Mouse (Mus musculus) layer of hippocampus, adult 2 months (tissue): Measurements from ENCODE around the gene Prmt3. TPM values are rescaled to one million over a fixed set of nuclear protein-coding genes. Genes with fewer than 3 reads are reported as not detected.

Experiments used
- DNase-seq, 2 experiments: peaks; one replicate each; pipeline ENCODE4 v3.0.0; 2022; ENCODE audit warnings: low spot score in 2 of 2
- H3K27ac ChIP-seq: fragments of 200-600 bp; 2 replicates; pipeline ENCODE4 v1.8.1; 2022
- H3K4me3 ChIP-seq: fragments of 200-600 bp; 2 replicates; pipeline ENCODE4 v1.8.1; 2022; ENCODE audit warnings: mild to moderate bottlenecking
- CTCF ChIP-seq: fragments of 200-600 bp; conservative IDR thresholded peaks from 2 replicates; pipeline ENCODE4 v1.8.1; 2022; ENCODE audit warnings: antibody characterized with exemption, mild to moderate bottlenecking, moderate library complexity
- total RNA-seq, 2 experiments: library from RNA; stranded (reverse); gene quantifications; 2 replicates each; pipeline ENCODE4 v1.2.3; 2021

The Prmt3 gene
- total RNA-seq, 2 experiments from 2014 or later: 33.5 to 35.0 TPM

DNA sequence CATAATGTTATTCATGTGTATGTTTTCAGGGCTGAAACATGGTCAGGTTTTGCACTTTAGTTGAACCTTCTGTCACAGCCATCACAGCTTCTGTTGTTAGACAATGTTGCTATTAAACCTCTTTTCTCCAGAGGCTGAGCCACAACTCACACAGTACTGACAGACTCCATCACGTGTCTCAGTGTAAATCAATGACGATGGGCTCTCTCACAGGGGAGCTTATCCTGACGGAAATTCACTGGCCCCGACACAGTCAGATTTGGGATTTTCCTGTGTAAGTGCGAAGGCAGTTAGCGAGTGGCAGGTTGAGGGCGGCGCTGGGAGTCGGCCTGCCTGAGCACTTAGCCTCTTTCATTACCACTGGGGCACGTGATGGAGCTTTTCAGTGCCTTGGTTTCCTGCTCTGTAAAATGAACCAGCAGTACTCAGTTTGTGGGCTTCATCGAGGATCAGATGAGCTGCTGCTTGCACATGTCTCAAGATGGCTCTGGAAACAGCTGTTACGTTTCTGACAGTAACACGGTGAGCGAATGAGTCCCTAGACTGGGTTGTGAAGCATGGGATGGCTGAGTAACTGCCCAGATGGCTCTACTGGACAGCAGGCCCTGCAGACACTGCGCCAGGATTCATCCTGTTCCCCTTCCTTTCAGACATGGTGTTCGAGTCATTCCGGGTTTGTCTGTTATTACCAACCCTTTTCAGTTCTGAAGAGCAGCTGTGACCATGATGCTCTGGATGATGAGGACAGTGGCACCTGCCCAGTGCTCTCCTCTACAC is 29.9 kb downstream of the Prmt3 start:
- TF ChIP-seq CTCF: no peak
- H3K4me3 ChIP-seq: no peak overlapping the region
- no peak for DNase-seq
- H3K27ac ChIP-seq: no peak overlapping the region

DNA sequence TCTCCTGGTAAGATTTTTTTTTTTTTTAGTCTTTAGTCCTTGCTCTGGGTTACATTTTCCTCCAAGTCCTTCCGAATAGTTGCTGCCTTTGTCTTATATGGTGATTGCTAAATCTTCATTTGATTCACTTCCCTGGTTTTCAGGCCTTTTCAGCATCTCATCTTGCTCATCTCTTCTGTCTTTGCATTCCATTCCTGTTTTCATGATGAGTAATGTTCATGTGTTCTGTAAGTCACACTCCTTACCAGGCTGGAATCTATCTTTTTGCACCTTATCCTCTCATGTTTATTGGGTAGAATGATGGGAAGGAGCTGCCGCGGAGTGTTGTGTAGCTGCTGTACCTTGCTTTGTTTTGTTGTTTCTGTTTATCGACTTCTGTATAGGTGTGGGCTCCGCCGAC is 31.0 kb downstream of the Prmt3 start:
- no peak for DNase-seq
- no peak overlapping the region for H3K27ac ChIP-seq
- H3K4me3 ChIP-seq: no peak overlapping the region
- TF ChIP-seq CTCF: no peak

DNA sequence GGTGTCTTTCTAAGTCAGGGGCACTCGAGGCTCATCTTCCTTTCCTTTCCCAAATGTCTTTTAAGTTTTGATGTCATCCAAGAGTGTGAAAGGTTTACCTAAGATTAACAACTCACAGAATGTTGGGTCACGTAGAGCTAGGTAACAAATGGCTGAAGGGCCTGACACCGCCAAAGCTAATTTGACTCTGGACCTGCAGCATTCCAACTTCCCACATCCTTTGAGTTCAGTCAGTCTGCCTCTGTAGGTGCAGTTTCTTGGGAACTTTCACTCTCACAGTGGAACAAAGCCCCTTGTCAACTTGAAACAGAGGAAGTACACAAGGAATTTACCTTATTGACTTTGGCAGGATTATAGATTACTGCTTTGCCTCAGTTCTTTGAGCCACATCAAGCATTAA is 31.4 kb downstream of the Prmt3 start:
- Histone ChIP-seq H3K27ac (no peak overlapping the region), H3K4me3 (no peak overlapping the region)
- DNase-seq: no peak
- no peak for TF ChIP-seq CTCF

DNA sequence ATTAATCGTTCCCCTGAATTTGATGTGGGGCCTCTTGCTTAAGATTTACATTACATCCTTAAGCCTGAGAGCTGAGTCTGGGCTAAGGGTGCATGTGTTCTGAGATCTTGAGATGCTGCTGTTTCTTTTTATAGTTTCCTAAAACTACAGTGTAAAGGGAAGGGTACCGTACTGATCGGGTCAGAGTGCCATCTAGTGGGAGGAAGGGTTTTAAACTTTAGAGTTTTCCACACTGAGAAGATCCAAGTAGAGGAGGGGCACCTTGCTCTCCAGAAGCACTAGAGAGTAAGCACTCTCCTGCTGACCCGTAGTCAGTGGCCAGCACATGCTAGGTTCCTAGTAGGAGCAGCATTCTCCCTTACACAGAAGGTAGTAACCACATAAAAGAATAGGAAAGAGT is 33.2 kb downstream of the Prmt3 start:
- Histone ChIP-seq H3K4me3 (no peak overlapping the region), H3K27ac (no peak overlapping the region)
- peak; percentile 74 for TF ChIP-seq CTCF
- peak; percentile 25 to 26 for DNase-seq

DNA sequence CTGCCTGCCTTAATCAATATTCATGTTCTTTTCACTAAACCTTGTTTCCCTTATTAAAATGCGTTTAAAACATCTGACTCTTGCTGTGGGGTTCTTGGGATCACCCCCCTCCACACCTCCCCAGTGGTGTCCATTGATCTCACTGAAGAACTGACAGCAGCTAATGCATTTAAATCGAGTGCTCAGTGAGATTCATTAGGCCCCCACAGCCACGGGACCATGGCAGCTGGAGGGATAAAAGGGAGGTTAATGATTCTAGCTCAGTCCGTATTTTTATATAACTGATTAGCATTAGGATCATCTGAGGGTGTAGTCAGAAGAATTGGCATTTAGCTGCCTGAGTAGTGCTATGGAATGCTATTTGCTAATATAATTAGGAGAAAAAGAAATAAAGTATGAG is 41.2 kb downstream of the Prmt3 start:
- H3K4me3 ChIP-seq: no peak overlapping the region
- no peak for TF ChIP-seq CTCF
- no peak for DNase-seq
- H3K27ac ChIP-seq: peak overlapping the region; percentile 23; the same call in 1 of the 2 replicates

DNA sequence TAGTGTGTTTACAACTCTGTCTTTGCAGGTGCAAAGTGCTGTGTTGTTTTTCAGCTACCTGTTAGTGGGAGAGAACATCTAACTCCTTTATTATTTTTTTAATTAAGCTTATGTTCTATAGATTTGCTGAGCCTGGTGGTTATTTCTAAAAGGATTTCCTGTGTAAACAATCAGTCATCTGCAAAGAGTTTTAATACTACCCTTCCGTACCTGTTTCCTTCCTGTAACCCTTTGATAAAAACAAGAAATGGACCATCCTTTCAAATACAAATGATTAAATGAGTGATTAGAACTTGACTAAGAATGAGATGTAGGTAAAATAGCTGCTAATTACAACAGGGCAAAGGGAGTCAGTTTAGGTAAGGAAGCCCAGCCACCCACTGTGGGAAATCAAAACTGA is 43.2 kb downstream of the Prmt3 start:
- H3K4me3 ChIP-seq: no peak overlapping the region
- H3K27ac ChIP-seq: no peak overlapping the region
- TF ChIP-seq CTCF: no peak
- no peak for DNase-seq

DNA sequence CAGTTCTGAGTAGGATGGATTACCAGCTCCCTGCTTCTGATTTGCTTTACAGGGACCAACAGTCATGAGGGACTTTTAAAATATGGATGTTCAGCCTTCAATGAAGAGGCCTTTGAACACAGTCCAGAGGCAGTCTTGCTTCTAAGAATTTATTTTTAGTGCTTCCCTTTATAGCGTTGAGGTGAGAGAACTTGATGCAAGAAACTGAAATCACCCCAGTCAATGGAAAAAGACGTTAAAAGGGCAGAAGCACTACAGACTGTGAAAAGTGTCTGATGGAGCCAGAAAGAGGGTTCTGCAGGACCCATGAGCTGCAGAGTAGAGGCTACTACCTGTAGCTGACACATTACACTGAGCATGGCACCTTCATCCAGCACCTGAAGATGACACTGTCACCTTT is 43.9 kb downstream of the Prmt3 start:
- Histone ChIP-seq H3K4me3 (no peak overlapping the region), H3K27ac (no peak overlapping the region)
- no peak for DNase-seq
- TF ChIP-seq CTCF: no peak

DNA sequence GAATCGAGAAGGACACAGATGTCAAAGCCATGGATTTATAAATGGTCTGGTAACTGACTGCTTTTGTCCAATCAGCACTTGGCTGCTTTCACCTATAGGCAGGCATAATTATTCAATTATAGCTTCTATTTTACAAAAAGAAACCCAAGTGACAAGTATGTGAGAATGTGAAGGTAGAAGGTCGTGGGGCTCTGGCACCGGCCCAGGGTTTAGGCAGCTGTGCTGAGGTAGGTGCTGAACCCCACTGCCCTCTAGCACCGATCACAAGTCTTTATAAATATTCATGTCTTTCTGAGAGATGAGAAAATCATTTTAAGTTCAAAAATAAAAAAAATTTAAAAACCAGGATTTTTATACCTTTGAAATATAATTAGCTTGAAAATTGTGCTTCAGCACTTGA is 45.4 kb downstream of the Prmt3 start:
- Histone ChIP-seq H3K4me3 (no peak overlapping the region), H3K27ac (no peak overlapping the region)
- TF ChIP-seq CTCF: no peak
- no peak for DNase-seq

DNA sequence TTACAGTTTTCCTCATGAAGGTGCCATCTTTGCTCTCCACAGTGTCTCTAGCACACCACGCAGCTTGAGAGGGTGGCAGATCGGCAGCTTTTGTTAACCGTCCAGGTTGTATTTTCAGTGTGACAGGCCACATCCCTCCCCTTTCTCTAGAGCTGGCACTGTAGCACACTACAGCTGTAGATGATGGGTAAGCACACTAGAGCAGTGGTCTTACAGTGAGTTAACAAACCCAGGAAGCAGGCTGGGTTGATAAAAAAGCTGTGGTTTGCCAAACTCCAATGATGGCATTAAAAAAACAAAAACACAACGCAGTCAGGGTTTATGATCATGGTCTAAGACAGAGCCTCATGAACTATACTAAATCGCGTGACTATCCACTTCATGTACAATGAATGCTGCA is 45.9 kb downstream of the Prmt3 start:
- TF ChIP-seq CTCF: no peak
- Histone ChIP-seq H3K27ac (no peak overlapping the region), H3K4me3 (no peak overlapping the region)
- no peak for DNase-seq

DNA sequence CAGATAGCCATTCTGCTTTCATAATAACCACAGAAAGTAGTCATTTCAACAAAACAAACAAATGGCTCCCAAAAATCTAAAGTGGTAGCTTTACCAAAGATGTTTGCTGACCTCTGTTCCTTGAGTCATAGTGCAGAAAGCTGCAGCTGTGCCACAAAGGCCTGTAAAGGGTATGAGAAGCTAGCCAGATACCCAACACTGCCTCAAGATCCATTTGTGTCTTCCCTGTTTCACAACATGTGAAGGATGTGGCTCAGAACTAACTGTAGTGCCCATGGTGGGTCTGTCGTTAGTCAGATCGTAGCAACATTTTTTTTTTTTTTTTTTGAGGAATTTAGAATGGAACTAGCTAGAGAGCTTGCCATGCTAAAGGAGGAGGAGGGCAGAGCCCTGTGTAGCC is 46.4 kb downstream of the Prmt3 start:
- TF ChIP-seq CTCF: no peak
- no peak for DNase-seq
- no peak overlapping the region for H3K27ac ChIP-seq
- no peak overlapping the region for H3K4me3 ChIP-seq

DNA sequence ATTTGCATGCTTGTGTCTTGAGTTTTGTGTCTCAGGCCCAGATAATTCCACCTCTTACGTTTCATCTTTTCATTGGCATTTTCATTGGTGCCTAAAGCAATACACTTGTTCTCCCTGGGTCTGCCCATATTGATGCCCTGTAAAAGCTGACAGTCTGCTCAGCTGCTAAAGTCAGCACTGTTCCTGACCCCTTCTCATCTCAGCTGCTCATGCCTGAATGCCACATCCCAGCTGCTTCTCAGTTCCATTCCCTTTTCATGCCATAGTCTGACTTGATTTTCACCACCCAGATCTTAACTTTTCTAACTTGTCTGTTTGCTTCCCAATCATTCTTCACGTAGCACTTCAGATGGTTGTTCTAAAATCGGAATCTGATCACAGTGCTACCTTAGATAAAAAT is 47.3 kb downstream of the Prmt3 start:
- no peak for DNase-seq
- no peak overlapping the region for H3K4me3 ChIP-seq
- no peak for TF ChIP-seq CTCF
- H3K27ac ChIP-seq: no peak overlapping the region

DNA sequence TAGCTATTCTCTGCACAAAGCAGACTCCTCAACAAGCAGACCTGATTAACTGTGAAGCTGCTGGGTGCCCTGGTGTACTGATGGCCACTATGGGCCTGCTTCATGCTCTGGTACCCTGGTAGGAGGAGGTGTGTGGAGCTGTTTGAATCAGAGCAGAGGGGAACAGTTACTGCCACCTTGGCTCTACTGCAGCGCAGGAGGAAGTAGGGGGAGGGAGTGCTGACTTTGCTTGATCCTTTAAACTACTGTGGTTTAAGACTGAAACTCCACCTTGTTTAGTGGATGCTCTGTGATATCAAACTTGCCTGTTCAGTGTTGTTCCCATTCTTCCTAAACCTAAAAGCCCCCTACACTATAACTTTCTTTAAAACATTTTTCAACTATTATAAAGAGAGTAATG is 49.8 kb downstream of the Prmt3 start:
- DNase-seq: no peak
- no peak overlapping the region for H3K27ac ChIP-seq
- no peak for TF ChIP-seq CTCF
- H3K4me3 ChIP-seq: no peak overlapping the region

DNA sequence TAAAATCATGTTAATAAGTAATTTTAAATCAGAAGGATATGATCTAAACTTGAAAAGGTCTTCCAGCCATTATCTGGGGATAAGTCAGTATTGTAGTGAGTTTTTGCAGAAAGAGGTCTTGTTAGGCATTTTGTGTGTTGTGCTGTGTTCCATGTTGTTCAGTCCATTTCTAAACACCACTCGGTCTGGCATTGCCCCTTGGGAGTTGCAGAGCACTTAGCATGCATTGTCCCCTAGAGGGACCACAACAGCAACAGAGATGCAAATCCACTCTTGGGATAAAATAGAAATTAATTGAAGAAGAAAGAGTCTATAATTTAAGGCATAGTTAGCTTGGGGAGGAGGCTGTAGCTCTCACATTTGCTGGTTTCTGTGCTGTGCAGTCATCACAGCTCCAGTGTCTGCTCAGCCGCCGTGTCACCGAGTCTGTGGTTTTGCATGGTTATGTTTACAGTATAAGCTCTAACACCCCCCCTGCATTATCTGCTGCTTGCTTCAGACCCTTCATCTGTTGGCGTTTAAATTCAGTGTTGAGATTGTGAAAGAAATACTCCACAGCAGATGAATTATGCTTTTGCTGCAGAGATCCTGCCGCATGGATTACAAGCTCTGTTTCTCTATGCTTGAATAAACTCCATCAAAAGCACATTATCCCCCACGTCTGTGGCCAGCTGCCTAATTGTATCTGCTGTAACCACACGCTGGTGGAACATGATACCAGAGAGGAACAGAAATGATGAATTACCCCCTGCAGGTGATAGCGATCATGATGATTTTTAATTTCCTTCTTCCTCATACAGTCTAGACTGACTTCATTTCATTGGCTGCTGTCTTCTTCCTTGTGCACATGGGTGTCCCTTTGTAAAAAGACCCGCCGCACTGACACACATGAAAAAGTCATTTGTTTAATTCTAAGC is 64.5 kb downstream of the Prmt3 start:
- TF ChIP-seq CTCF: peak; percentile 41; the same call in 1 of the 2 replicates
- Histone ChIP-seq H3K27ac (peak overlapping the region; percentile 70), H3K4me3 (peak overlapping the region; percentile 43)
- peak; percentile 33 to 52 for DNase-seq
